Mouse (Mus musculus): ENCODE data around the gene Mapk1.

Gene Mapk1

DNA sequence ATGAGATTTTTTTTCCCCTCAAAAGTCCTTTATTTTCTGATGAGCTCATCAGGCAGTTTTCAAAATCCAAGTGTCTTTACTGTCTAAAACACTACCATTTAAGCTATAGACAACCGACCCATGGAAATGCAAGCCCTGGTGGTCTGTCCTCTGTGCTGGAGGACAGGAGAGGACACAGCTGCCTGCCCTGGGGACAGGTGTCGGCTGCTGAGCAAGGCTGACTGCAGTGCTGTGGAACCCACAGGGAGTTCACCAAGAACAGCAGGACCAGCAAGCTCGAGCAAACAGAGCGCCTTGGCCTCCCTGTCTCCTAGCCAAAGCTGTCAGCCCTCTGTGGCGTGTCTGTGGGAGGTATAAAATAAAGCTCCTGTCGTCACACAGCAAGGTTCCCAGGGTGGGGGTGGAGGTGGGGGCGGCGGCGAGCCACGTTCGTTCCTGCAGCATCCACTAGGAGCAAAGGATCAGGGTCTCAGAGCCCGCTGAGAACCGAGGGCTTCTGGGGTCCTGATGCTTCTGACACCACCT is 103.5 kb downstream of the Mapk1 start:
- no peak for DNase-seq

- DNase-seq, result no peak
These were observed 105.2 kb downstream of the Mapk1 start for GRCm38 (mm10) chr16:17088346-17088745.

DNA sequence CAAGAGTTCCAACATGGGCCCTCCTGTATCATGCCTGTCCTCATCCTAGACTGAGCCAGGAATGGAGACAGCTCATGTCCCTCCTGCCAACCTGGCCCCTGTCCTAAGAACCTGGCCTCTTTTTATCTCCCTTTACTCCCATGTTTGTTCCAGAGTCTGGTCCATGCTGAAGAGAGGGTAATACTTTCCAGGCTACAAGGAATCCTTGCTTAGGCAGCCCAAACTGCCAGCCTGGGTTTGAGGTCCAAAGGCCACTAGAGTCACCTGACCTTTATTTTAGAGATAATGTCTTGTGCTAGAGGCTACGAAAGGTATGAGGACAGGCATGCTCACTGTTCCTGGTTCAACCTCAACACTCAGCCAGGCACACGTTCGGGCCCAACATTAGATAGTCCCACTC is 113.8 kb downstream of the Mapk1 start:
- no peak for DNase-seq

Measured in layer of hippocampus, adult 9-11 months (tissue).